Mouse (Mus musculus) forebrain, embryonic 11.5 days (tissue): Measurements from ENCODE around the gene Hnf4a. TPM values are rescaled to one million over a fixed set of nuclear protein-coding genes. Genes with fewer than 3 reads are reported as not detected.

ENCODE experiments used
- ATAC-seq: fragments of 200-750 bp; cut with Nextera tagmentation; replicated peaks from 2 replicates; pipeline ENCODE4 v1.8.0; 2017; ENCODE audit warnings: moderate TSS enrichment; ENCODE audit not compliant: low FRiP score
- DNase-seq: peaks from one replicate; pipeline ENCODE4 v3.0.0-alpha.2; 2017; ENCODE audit warnings: low spot score
- H3K27ac ChIP-seq: fragments of 300-500 bp; sonication (generic); 2 replicates; pipeline ENCODE4 v1.5.1; 2014; ENCODE audit warnings: low read depth, low read length
- H3K27me3 ChIP-seq: fragments of 300-500 bp; sonication (generic); 2 replicates; pipeline ENCODE4 v1.6.1; 2014; ENCODE audit warnings: mild to moderate bottlenecking, low read length, mixed read lengths; ENCODE audit not compliant: control insufficient read depth, insufficient read depth
- H3K36me3 ChIP-seq: fragments of 300-500 bp; sonication (generic); 2 replicates; pipeline ENCODE4 v1.6.1; 2014; ENCODE audit warnings: mild to moderate bottlenecking, low read length, moderate library complexity, mixed read lengths; ENCODE audit not compliant: control insufficient read depth, insufficient read depth
- H3K4me1 ChIP-seq: fragments of 300-500 bp; sonication (generic); replicated peaks from 2 replicates; pipeline ENCODE4 v1.6.1; 2014; ENCODE audit warnings: low read length, mixed read lengths; ENCODE audit not compliant: control insufficient read depth, insufficient read depth
- H3K4me2 ChIP-seq: fragments of 300-500 bp; sonication (generic); 2 replicates; pipeline ENCODE4 v1.6.1; 2014; ENCODE audit warnings: low read depth, mild to moderate bottlenecking, low read length, moderate library complexity, mixed read lengths; ENCODE audit not compliant: severe bottlenecking
- H3K4me3 ChIP-seq: fragments of 300-500 bp; sonication (generic); 2 replicates; pipeline ENCODE4 v1.5.1; 2014; ENCODE audit warnings: low read depth, low read length
- H3K9ac ChIP-seq: fragments of 300-500 bp; sonication (generic); 2 replicates; pipeline ENCODE4 v1.6.1; 2014; ENCODE audit warnings: low read length
- H3K9me3 ChIP-seq: fragments of 300-500 bp; sonication (generic); 2 replicates; pipeline ENCODE4 v1.6.1; 2016; ENCODE audit warnings: low read length, mixed read lengths; ENCODE audit not compliant: control insufficient read depth
- WGBS: fragments of 180-500 bp; shearing (Covaris S2); extraction: QIAGEN DNeasy Blood & Tissue Kit; methylation state at CpG from one replicate; pipeline ENCODE4 v1.1.7; 2014; 5-methylcytosine and 5-hydroxymethylcytosine counted together
- polyA plus RNA-seq: library from polyadenylated mRNA; unstranded; fragments of >200 nt; fragmentation: Nextera tagmentation; extraction: Ambion mirVana; gene quantifications from 2 replicates; pipeline ENCODE4 v1.2.1, GENCODE M21; 2014

The Hnf4a gene
- polyA plus RNA-seq, 1 experiment from 2014 or later: not detected

GRCm38 (mm10) chr2:163596057-163596872, 89.7 kb downstream of the Hnf4a start:
- Histone ChIP-seq H3K27ac (no peak overlapping the region), H3K9me3 (no peaks in the 10 kb centered on the region), H3K4me3 (no peak overlapping the region), H3K36me3 (no peaks in the 10 kb centered on the region), H3K4me2 (no peak overlapping the region), H3K4me1 (no peaks in the 10 kb centered on the region), H3K9ac (no peak overlapping the region), H3K27me3 (no peaks in the 10 kb centered on the region)
- 82% methylated on average over 13 of the region's 13 CpGs for WGBS
- ATAC-seq (no peak), DNase-seq (no peak)

- Histone ChIP-seq H3K4me2 (no peak overlapping the region), H3K9me3 (no peaks in the 10 kb centered on the region)
Measured at GRCm38 (mm10) chr2:163596873-163597155, 90.2 kb downstream of the Hnf4a start.

GRCm38 (mm10) chr2:163597661-163598060, 91.1 kb downstream of the Hnf4a start:
- Histone ChIP-seq H3K4me1 (peaks cover 2% of the 10 kb centered on the region; the same call in 1 of the 2 replicates), H3K27me3 (no peaks in the 10 kb centered on the region), H3K4me2 (no peak overlapping the region), H3K36me3 (no peaks in the 10 kb centered on the region), H3K9ac (no peak overlapping the region), H3K27ac (no peak overlapping the region), H3K4me3 (no peak overlapping the region), H3K9me3 (no peaks in the 10 kb centered on the region)
- no peak for DNase-seq
- no peak for ATAC-seq
- 59% methylated on average over 4 of the region's 4 CpGs for WGBS

More at GRCm38 (mm10) chr2:163596873-163597155, 90.2 kb downstream of the Hnf4a start:
- Histone ChIP-seq H3K27ac (no peak overlapping the region), H3K36me3 (no peaks in the 10 kb centered on the region), H3K9ac (no peak overlapping the region), H3K4me1 (no peaks in the 10 kb centered on the region), H3K27me3 (no peaks in the 10 kb centered on the region), H3K4me3 (no peak overlapping the region)
- 80% methylated on average over 3 of the region's 3 CpGs for WGBS
- ATAC-seq (no peak), DNase-seq (no peak)

- 4% methylated on average over 1 of the region's 1 CpGs for WGBS
Measured at GRCm38 (mm10) chr2:163599226-163599625, 92.6 kb downstream of the Hnf4a start.

GRCm38 (mm10) chr2:163601066-163601465, 94.5 kb downstream of the Hnf4a start:
- no peak overlapping the region for H3K4me3 ChIP-seq
- no peak overlapping the region for H3K4me2 ChIP-seq
- no peaks in the 10 kb centered on the region for H3K27me3 ChIP-seq
- H3K4me1 ChIP-seq: peaks cover 7% of the 10 kb centered on the region; the same call in 1 of the 2 replicates
- no peaks in the 10 kb centered on the region for H3K9me3 ChIP-seq
- H3K27ac ChIP-seq: no peak overlapping the region
- no peak overlapping the region for H3K9ac ChIP-seq
- H3K36me3 ChIP-seq: no peaks in the 10 kb centered on the region
- 89% methylated on average over 7 of the region's 7 CpGs for WGBS
- no peak for ATAC-seq
- no peak for DNase-seq

More at GRCm38 (mm10) chr2:163599226-163599625, 92.6 kb downstream of the Hnf4a start:
- Histone ChIP-seq H3K27me3 (no peaks in the 10 kb centered on the region), H3K27ac (no peak overlapping the region), H3K4me2 (no peak overlapping the region), H3K9me3 (no peaks in the 10 kb centered on the region), H3K4me3 (no peak overlapping the region), H3K36me3 (no peaks in the 10 kb centered on the region), H3K9ac (no peak overlapping the region), H3K4me1 (peaks cover 7% of the 10 kb centered on the region; the same call in 1 of the 2 replicates)
- no peak for ATAC-seq
- DNase-seq: peak; percentile 78

GRCm38 (mm10) chr2:163601712-163602100, 95.1 kb downstream of the Hnf4a start:
- Histone ChIP-seq H3K4me3 (peak overlapping the region; percentile 85), H3K27me3 (no peaks in the 10 kb centered on the region), H3K9me3 (no peaks in the 10 kb centered on the region), H3K27ac (no peak overlapping the region), H3K36me3 (no peaks in the 10 kb centered on the region), H3K9ac (peak overlapping the region; percentile 93; the same call in 1 of the 2 replicates), H3K4me1 (peaks cover 7% of the 10 kb centered on the region; the same call in 1 of the 2 replicates), H3K4me2 (peak overlapping the region; percentile 95; the same call in 1 of the 2 replicates)
- no peak for ATAC-seq
- 82% methylated on average over 7 of the region's 7 CpGs for WGBS
- DNase-seq: no peak

- Histone ChIP-seq H3K4me1 (peaks cover 7% of the 10 kb centered on the region; the same call in 1 of the 2 replicates), H3K4me3 (peak within 1 kb of the TSS; percentile 85), H3K27me3 (no peaks in the 10 kb centered on the region), H3K36me3 (no peaks in the 10 kb centered on the region), H3K9me3 (no peaks in the 10 kb centered on the region), H3K4me2 (peak within 1 kb of the TSS; percentile 95), H3K27ac (peak within 1 kb of the TSS; percentile 79), H3K9ac (peak within 1 kb of the TSS; percentile 93)
- ATAC-seq (peak; percentile 95), DNase-seq (peak; percentile 92)
- WGBS: under 1% methylated on average over 56 of the region's 57 CpGs
Measured at GRCm38 (mm10) chr2:163602101-163602971, 95.7 kb downstream of the Hnf4a start, which contains the start of gene Ttpal. TSS of gene Ttpal (plus strand) at chr2:163602314.

- H3K36me3 ChIP-seq: no peaks in the 10 kb centered on the region
- no peak overlapping the region for H3K9ac ChIP-seq
- no peaks in the 10 kb centered on the region for H3K27me3 ChIP-seq
- 87% methylated on average over 7 of the region's 7 CpGs for WGBS
- peaks cover 7% of the 10 kb centered on the region; the same call in 1 of the 2 replicates for H3K4me1 ChIP-seq
- H3K4me2 ChIP-seq: no peak overlapping the region
- H3K27ac ChIP-seq: no peak overlapping the region
- ATAC-seq (no peak), DNase-seq (no peak)
- H3K9me3 ChIP-seq: no peaks in the 10 kb centered on the region
- H3K4me3 ChIP-seq: no peak overlapping the region
Measured at GRCm38 (mm10) chr2:163606161-163606560, 99.6 kb downstream of the Hnf4a start.
